Mouse (Mus musculus): ENCODE results near the gene Pqlc2.

Pqlc2 gene

GRCm38 (mm10) chr4:139310171-139310898 is at the start of gene Pqlc2, which contains the start of gene Akr7a5:
TSS of gene Pqlc2 (minus strand) at chr4:139310708.
TSS of gene Akr7a5 (plus strand) at chr4:139310744.
- DNase-seq (ENCODE audit: low spot score) = peak; percentile 90

GRCm38 (mm10) chr4:139357211-139357610 is 46.7 kb upstream of the Pqlc2 start:
- DNase-seq (ENCODE audit: low spot score) = no peak

GRCm38 (mm10) chr4:139352832-139353231 is 42.3 kb upstream of the Pqlc2 start:
- DNase-seq (ENCODE audit: low spot score) = peak; percentile 35

- peak; percentile 79 for DNase-seq (ENCODE audit: low spot score)
These were observed 41.6 kb upstream of the Pqlc2 start, which contains the start of the genes Mrto4, Emc1 and Ubr4 for GRCm38 (mm10) chr4:139351931-139352711. TSS of gene Mrto4 (minus strand) at chr4:139352576. TSS of gene Emc1 (plus strand) at chr4:139352587. TSS of gene Ubr4 (plus strand) at chr4:139352609.

- DNase-seq (ENCODE audit: low spot score) = no peak
These were observed 35.0 kb upstream of the Pqlc2 start for GRCm38 (mm10) chr4:139345416-139346019.

DNA sequence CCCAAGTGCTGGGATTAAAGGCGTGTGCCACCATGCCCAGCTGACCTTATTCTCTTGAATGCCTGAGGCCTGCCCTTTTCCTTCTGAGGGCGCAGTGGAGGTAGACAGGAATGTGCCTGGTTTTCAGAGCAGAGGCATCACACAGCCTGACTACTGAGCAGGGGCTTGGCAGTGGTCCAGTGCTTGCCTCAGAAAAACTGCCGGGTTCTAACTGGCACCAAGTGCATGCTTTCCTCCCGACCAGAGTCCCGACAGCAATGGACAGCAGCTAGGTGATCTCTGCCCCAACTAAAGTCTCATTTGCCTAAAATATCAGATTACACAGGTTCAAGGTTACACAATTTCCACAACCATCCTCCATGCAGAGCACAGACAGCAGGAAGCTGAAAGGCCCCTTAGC is 33.2 kb upstream of the Pqlc2 start:
- no peak for DNase-seq (ENCODE audit: low spot score)

- DNase-seq (ENCODE audit: low spot score) = no peak
These were observed 31.2 kb upstream of the Pqlc2 start for GRCm38 (mm10) chr4:139341556-139342233.

DNA sequence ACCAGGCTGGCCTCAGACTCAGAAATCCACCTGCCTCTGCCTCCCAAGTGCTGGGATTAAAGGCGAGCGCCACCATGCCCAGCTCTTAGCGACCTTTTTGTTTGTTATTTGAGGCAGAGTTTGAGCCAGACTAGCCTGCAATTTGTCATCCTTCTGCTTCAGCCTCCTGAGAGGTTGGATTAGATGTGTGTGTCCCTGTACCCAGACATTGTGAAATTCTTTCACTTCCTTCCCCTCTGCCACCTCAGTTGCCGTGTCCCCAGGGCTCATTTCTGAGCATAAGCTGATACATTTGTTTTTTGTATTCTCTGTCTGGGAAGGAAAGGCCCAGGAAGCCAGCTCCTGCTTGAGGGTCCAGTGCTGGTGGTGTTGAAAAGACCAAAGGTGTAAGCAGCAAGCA is 30.3 kb upstream of the Pqlc2 start:
- no peak for DNase-seq (ENCODE audit: low spot score)

DNA sequence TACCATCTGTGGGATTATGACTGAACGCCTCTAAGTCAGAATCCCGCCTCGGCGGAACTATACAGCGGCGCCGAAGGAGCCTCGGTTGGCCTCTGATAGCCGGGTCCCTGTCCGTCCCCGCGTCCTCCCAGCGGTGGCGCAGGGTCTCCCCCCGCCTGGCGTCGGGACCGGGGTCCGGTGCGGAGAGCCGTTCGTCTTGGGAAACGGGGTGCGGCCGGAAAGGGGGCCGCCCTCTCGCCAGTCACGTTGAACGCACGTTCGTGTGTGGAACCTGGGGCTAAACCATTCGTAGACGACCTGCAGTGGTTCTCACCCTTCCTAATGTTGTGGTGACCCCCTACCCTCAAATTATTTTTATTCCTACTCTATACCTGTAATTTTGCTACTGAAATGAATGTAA is 27.6 kb upstream of the Pqlc2 start:
- no peak for DNase-seq (ENCODE audit: low spot score)

GRCm38 (mm10) chr4:139336822-139337483 is 26.4 kb upstream of the Pqlc2 start:
- DNase-seq (ENCODE audit: low spot score) = peak; percentile 96

DNA sequence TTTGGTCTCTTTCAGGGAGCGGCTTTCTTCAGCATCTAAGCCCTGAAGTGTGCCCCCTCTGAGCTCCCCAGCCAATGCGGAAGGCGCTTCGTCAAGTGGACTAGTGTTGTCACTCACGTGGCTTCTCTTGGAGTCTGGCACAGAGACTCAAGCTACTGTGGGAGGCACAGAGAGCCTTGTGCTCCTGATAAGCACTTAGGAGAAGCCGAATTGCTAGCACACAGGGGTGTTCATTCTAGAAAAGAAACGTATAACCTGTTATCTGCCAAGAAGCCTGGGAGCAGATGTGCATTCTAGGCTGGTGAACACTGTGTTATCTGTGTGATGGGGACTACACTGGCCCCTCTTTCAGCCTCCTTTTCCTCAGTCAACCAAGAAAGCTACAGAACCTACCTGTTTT is 25.0 kb upstream of the Pqlc2 start:
- peak; percentile 82 for DNase-seq (ENCODE audit: low spot score)

DNA sequence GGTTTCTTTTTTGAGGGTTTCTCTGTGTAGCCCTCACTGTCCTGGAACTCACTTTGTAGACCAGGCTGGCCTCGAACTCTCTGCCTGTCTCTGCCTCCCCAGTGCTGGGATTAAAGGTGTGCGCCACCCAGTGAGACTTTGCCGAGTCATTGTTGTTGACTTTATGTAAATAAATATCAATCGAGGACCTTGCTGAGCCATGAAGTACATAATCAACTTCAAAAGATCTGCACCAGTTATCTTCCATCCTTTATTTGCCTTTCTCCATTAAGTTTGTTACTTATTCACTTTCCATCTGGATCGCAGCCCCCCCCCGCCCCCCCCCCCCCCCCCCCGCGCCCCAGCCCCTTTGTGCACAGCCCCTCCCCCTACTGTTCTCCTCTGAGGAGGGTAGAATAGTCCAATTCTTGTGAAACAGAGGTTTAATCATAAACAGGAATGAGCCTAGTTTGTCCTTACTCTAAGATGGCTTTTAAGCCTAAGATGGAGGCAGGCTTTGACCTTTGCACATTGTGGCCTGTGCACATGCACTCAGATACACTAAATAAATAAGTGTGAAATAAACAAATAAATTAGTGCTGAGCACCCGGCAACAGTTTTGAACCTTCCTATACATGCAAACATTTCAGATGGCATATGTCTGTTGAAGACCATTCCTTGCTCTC is 24.3 kb upstream of the Pqlc2 start:
- no peak for DNase-seq (ENCODE audit: low spot score)

DNA sequence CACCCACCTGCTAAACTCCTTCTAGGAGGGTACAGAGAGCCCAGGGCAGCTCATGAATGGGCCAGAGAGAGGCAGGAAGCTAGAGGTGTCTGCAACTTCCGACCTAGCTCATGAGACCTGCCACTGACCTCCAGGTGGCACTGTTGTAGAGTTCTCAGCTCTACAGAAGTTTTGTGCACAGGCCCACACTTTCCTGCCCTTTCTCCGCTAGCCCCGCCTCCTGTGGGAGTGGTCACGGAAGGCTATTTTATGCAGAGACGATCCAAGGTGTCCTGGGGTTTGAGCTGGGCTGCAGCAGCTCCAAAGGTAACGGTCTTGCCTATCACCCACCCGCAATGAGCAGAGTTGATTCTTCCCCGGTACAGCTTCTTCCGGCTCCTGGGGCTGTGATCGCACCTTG is 20.1 kb upstream of the Pqlc2 start:
- peak; percentile 97 for DNase-seq (ENCODE audit: low spot score)

DNA sequence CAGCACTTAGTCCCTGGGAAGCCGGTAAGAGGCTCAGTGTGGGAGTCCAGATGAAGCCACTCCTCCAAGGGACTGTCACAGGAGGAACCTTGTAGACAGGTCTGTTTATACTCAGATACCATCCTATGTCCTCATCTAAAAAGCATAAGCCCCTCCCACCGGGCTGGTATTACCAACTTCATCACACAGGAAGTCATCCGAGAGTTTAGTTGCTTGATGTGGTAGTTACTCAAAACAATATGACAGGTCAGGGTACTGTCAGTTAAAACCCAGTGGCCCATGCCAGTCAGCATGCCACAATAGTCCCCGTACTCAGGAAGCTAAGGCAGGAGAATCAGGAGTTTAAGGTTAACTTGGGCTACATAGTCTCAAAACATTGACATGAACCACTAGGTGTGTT is 9.2 kb upstream of the Pqlc2 start:
- DNase-seq (ENCODE audit: low spot score) = no peak

DNA sequence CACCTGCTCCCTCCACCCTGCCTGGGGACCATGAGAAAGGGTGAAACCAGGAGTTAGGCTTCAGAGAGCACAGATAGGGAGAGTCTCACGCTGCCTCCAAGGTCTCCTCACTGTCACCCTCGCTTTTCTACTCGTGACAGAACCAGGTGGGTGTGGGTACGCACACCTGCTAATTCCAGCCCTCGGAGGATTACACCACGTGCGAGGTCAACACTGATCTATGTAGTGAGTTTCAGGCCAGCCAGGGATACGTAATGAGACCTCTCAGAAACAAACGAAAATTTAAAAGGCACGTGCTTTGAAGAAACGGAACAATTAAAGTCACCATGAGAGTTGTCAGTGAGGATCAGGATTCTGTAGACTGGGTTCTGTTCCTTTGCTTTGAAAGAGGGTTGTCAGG is 7.9 kb upstream of the Pqlc2 start:
- no peak for DNase-seq (ENCODE audit: low spot score)

DNA sequence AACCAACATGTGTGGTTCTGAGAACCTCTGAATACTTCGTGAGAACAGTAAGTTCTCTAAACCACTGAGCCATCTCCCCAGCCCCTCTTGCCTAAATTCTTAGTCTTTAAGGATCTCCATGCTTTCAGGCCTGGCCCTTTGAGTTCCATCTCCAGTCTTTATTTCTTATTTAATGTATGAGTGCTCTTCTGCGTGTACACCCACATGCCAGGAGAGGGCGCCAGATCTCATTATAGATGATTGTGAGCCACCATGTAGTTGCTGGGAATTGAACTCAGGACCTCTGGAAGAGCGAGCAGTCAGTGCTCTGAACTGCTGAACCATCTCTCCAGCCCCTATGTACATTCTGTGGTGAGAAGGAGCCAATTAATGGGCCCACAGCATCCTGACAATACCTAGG is 2.1 kb upstream of the Pqlc2 start:
- DNase-seq (ENCODE audit: low spot score) = peak; percentile 71

DNA sequence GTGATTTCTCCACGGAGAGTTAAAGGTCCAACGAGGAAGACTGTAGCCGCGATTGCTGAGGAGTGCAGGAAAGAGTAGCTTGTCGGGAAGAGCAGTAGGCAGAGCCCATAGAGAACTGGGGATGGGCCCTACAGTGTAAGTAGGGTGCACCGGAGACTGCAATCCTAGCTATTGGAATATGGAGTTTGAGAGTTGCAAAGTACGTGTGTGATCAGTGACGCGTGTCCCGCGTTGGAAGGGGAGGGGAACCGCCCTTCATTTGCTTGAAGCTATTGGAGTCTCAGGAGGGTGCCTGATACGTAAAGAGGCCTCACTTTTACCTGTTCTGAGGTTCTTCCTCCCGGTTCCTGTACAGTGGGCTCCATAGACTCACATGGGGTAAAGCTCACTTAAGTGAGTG is 1.2 kb upstream of the Pqlc2 start:
- no peak for DNase-seq (ENCODE audit: low spot score)

- DNase-seq (ENCODE audit: low spot score) = no peak
These were observed 592 bp upstream of the Pqlc2 start for GRCm38 (mm10) chr4:139310899-139311701.

GRCm38 (mm10) chr4:139309651-139310050 is 857 bp downstream of the Pqlc2 start:
- no peak for DNase-seq (ENCODE audit: low spot score)

GRCm38 (mm10) chr4:139307916-139308315 is 2.6 kb downstream of the Pqlc2 start:
- no peak for DNase-seq (ENCODE audit: low spot score)

Measured in c-Kit-positive CD71-positive TER-119-positive erythroid progenitor cells, embryonic 14.5 days (primary cell).